Mouse (Mus musculus) T-helper 17 cell (primary cell): ENCODE results near the gene Grem1.

Experiments used
- in situ Hi-C, 2 experiments: fragments of 300-600 bp; cut with MboI, MseI; formaldehyde crosslinking; loops; 1 replicate in 1 of 2; 2 replicates in 1 of 2; pipeline ENCODE4 v1.15.1; 2025; ENCODE audit warnings: high pct_unique_total_duplicates in 2 of 2

The Grem1 gene

DNA sequence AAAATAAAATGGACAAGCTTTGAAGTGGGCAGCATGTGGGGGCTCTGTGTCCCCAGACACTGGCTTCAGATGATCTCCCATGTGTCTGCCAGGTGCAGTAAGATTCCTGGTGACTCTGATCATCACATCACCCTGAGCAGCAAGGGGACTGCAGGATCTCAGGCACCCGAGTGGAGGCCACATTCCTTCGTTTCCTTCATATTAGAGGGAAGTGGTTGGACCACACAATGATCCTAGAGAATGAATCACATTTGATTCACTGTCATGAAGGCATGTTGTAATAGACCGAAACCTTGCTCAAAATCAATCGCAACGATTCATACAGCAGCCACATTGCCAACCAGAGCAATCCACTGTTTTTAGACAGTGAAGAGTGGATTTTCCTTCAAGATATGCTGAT is 6.5 kb upstream of the Grem1 start:
- in situ Hi-C loops, result no loop called here

DNA sequence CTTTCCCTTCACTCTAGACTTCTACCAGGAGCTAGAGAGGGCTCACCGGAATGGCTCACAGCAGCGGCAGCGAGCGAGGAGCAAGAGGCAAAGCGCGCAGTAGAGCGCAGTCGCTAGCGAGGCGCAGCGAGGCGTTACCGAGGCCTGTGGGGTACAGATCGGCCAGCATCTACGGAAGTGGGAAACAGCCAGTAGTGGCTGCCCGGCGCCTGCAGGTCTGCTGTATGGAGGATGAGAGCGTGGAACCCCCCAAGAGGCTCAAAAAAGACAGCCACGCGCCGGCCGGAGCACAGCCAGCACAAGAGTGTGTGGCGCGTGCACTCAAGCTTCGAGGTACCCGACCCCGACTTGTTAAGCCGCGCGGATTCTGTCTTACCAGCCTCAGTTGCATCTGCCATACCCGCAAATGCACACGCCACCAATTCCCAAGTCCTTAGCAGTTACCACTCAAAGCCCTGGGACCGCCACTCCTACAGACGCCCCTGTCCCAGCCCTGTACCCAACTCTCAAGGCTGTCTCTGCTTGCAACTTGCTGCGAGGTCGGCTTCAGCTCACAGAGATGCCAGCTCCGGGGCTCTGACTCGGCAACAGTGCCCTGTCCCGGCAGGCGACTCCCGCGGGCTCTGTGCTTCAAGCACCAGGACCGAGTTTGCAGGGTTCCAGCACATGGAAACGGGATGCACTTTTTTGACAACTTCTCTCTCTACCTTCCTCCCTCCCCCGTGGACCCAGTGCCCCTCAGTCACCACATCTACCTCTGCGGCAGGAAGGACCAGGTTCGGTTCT is 728 bp downstream of the Grem1 start:
- in situ Hi-C loops, result no loop called here

DNA sequence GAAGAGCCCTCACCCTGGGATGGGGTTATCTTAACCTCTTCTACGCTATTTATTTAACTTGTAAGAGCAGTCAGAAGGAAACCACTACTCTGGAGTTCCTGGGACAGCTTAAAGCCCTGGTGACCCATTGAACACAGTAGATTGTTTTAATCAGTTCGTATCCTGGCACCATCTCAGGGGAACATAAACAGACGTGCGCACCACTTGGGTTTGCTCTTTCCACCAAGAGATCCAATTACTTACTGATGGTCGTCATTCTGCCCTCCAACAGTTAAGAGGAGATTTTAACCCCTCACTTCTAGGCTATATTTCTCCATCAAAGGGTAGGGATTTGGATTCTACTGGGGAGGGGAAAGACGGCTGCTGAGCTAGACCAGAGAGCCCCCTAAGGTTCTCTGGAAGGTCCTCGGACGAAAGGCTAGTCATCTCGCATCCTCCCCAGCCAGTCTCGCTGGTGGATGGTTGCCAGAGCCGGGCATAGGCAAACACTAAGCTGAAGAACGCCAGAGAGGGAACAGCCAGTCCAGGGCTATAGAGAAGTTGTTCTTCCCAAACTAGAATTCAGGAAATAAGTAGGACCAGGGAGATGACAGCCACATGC is 1.4 kb downstream of the Grem1 start:
- in situ Hi-C loops, result no loop called here

DNA sequence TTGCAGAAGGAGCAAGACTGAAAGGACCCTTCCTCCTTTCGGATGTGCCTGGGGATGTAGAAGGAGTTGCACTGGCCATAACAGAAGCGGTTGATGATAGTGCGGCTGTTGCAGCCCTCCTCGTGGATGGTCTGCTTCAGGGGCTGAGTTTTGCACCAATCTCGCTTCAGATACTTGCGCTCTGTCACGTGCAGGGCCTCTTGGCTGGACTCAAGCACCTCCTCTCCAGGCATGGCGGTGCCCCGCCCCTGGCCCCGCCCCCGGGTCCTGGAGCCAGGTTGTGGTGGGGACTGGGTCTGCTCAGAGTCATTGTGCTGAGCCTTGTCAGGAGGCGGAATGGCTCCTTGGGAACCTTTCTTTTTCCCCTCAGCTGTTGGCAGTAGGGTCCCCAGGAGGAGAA is 8.7 kb downstream of the Grem1 start:
- in situ Hi-C loops, result no loop called here

DNA sequence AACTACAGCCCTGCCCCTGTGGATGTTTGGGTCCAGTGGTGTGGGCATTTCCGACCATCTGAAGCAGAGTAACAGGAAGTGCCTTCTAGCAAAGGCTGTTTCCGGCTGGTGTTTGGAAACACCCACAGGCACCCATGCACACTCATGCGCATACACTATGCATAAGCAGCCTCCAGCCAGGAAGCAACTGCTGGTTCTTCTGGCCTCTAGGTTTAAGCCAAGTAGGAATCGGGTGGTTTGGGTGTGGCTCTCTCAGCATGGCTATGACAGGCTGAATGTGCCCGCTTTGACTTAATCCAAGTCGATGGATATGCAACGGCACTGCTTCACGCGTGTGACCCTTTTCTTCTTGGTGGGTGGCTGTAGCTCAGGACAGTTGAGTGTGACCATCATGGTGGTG is 9.1 kb downstream of the Grem1 start:
- in situ Hi-C loops, result no loop called here

DNA sequence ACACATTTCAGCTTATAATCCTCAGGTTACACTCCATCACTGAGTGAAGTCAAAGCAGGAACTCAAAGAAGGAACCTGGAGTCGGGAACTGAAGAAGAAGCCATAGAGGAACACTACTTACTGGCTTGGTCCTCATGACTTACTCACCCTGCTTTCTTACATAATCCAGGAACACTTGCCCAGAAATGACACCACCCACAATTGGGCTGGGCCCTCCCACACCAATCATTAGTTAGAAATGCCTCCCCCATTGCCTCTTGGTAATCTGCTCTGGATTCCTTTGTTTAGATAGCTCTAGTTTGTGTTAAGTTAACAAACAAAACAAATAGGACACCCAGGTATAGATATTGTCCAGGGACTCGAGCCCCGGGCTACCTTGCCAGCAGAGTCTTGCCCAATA is 29.9 kb downstream of the Grem1 start:
- in situ Hi-C loops, result no loop called here

DNA sequence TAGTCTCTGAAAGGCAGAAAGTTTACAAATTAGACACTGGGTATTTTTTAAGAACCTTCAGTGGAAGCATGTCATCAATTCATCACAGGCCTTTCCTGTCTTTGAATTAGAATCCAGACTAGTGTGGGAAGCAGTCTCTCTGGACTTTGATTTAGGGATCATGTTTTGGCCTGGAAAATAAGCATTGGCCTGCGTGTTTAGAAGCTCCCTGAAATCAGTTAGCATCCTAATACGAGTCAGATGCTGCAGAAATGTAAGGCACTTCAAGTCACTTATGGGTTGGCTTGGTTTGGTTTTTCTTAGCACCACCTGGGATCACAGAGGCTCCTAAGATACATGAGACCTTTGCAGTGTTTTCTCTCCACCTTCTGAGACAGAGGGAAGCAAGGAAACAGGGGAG is 43.6 kb downstream of the Grem1 start:
- in situ Hi-C loops, result no loop called here

DNA sequence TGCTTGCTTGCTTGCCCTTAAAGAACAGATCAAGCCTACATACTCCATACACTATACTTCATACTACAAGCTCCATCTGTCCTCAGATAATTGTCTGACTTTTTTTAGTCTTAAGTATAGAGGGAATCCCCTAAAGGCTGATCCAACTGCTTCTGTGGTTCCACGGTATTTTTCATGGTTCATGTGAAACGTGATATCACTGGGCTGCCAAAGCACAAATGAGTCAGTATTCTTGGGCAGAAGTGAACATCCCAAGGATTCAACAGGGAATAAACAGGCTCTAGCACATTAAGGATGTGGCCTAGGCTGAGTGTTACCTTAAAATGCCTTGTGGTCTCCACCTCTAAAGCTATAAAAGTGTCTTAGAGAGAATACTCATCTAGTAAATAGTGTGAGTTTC is 45.0 kb downstream of the Grem1 start:
- in situ Hi-C loops, result no loop called here

DNA sequence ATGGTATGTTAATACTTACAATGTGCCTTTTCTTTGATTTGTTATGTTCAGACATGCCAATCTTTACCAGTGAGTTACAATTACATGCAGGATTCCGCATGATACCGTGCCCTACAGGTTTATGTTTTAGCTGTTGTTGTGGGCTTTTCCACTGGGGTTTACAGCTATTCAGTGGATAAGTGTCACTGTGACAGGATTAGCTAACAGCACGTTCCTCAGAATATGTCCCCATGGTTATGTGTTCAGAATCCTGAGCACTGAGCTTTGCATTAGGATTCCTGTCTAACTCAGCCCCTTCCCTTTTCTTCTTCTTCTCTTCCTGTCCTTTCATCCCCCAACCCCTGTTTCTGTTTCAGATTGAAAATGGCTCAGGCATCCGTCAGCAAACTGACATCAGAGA is 50.9 kb downstream of the Grem1 start:
- in situ Hi-C loops, result no loop called here

DNA sequence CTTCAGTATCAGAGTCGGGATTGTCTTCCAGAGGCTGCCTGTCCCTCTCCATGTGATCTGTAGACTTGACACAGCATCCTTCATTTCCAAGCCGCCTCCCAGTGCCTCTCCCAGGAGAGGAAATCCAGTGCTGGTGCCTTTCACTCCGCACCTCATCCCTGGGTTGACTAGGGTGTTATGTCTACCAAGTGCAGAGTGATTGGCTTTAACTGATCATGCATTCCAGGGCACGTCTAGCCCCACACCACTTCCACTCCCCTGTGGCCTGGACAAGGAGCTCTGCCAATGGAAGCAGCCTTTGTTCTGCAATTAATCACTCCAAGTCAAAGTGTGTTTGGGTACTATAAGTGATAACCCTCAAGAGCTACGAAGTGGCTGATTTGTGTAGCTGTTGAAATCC is 56.9 kb downstream of the Grem1 start:
- in situ Hi-C loops, result no loop called here

DNA sequence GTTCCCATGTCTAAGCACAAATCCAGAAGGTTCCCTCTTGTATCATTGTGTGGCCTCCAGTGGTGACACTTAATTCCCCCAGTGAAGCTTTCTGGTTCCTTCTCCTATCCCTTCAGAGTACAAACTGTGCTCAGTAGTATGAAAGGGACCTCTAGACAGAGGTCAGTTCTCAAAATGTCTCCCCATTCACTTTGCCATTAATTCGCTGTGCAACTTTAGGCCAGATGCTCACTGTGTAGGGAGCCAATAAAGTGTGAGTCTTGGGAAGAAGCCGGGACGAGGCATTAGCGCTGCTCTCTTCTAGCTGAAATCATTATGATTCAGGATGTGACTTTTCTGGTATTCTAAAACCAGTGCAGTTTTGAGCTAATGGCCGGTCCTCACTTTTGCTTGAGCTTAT is 61.8 kb downstream of the Grem1 start:
- in situ Hi-C loops, result no loop called here

DNA sequence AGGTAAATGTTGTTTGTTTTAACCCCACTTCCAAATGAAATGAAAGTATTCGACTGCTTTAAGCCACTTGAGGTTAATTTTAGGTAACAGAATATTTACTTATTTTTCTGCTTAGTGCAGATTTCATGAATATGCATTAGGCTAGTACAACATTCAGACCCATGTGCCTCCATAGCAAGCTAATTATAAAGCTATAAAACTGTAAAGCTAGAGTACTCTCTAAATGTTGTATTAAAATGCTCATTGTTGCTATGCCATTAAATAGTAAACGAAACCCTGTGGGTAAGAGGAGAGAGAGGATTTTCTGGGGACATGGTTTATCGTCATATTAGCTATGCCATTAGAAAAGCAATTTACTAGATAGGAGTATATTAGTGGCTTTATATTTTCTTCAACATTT is 62.2 kb downstream of the Grem1 start:
- in situ Hi-C loops, result no loop called here
